Mouse (Mus musculus): ENCODE measurements around the gene Enc1. TPM values are rescaled to one million over a fixed set of nuclear protein-coding genes. Genes with fewer than 3 reads are reported as not detected.

Gene Enc1
- polyA plus RNA-seq, 1 experiment from 2014 or later = 5.1 TPM

GRCm38 (mm10) chr13:97201076-97201475 lies 39.8 kb upstream of the Enc1 start:
- H3K9ac ChIP-seq (ENCODE audit: low read length) = no peak overlapping the region
- H3K36me3 ChIP-seq (ENCODE audit: control insufficient read depth, insufficient read depth, low read length) = no peaks in the 10 kb centered on the region
- H3K9me3 ChIP-seq (ENCODE audit: control insufficient read depth, low read length) = no peaks in the 10 kb centered on the region
- no peak overlapping the region for H3K4me3 ChIP-seq (ENCODE audit: control insufficient read depth in 1 of 2, insufficient read depth in 1 of 2, low read depth in 1 of 2, low read length in 2 of 2)
- H3K4me2 ChIP-seq (ENCODE audit: low read length) = no peak overlapping the region
- no peak for ATAC-seq (ENCODE audit: insufficient number of reproducible peaks, insufficient read depth, low FRiP score, low read depth)
- no peak overlapping the region for H3K27ac ChIP-seq (replicated peaks in 1 of 2; ENCODE audit: control insufficient read depth in 1 of 2, insufficient read depth in 1 of 2, low read depth in 2 of 2, low read length in 2 of 2)
- peaks cover 5 to 11% of the 10 kb centered on the region in 2 experiments for H3K4me1 ChIP-seq (ENCODE audit: control insufficient read depth in 2 of 2, insufficient read depth in 2 of 2, low read length in 2 of 2)
- H3K27me3 ChIP-seq (ENCODE audit: control insufficient read depth, insufficient read depth, low read length) = no peaks in the 10 kb centered on the region
- 36% methylated on average over 7 of the region's 7 CpGs for WGBS

GRCm38 (mm10) chr13:97201896-97202295 lies 39.0 kb upstream of the Enc1 start:
- H3K4me1 ChIP-seq (ENCODE audit: control insufficient read depth in 2 of 2, insufficient read depth in 2 of 2, low read length in 2 of 2) = peaks cover 5 to 11% of the 10 kb centered on the region in 2 experiments
- 75% methylated on average over 4 of the region's 4 CpGs for WGBS
- no peak overlapping the region for H3K4me2 ChIP-seq (ENCODE audit: low read length)
- no peaks in the 10 kb centered on the region for H3K27me3 ChIP-seq (ENCODE audit: control insufficient read depth, insufficient read depth, low read length)
- H3K4me3 ChIP-seq (ENCODE audit: control insufficient read depth in 1 of 2, insufficient read depth in 1 of 2, low read depth in 1 of 2, low read length in 2 of 2) = no peak overlapping the region
- no peak overlapping the region for H3K9ac ChIP-seq (ENCODE audit: low read length)
- H3K36me3 ChIP-seq (ENCODE audit: control insufficient read depth, insufficient read depth, low read length) = no peaks in the 10 kb centered on the region
- no peak for ATAC-seq (ENCODE audit: insufficient number of reproducible peaks, insufficient read depth, low FRiP score, low read depth)
- H3K9me3 ChIP-seq (ENCODE audit: control insufficient read depth, low read length) = no peaks in the 10 kb centered on the region
- no peak overlapping the region for H3K27ac ChIP-seq (replicated peaks in 1 of 2; ENCODE audit: control insufficient read depth in 1 of 2, insufficient read depth in 1 of 2, low read depth in 2 of 2, low read length in 2 of 2)

- H3K27me3 ChIP-seq (ENCODE audit: control insufficient read depth, insufficient read depth, low read length) = no peaks in the 10 kb centered on the region
- no peaks in the 10 kb centered on the region for H3K9me3 ChIP-seq (ENCODE audit: control insufficient read depth, low read length)
- peak overlapping the region; percentile 32 to 42 for H3K4me3 ChIP-seq (ENCODE audit: control insufficient read depth in 1 of 2, insufficient read depth in 1 of 2, low read depth in 1 of 2, low read length in 2 of 2)
- no peaks in the 10 kb centered on the region for H3K36me3 ChIP-seq (ENCODE audit: control insufficient read depth, insufficient read depth, low read length)
- peak overlapping the region; percentile 64 for H3K9ac ChIP-seq (ENCODE audit: low read length)
- peak overlapping the region; percentile 76 for H3K4me2 ChIP-seq (ENCODE audit: low read length)
- peaks cover 3 to 6% of the 10 kb centered on the region in 2 experiments; a peak in 3 of 4 replicates for H3K4me1 ChIP-seq (ENCODE audit: control insufficient read depth in 2 of 2, insufficient read depth in 2 of 2, low read length in 2 of 2)
- 9% methylated on average over 18 of the region's 18 CpGs for WGBS
- no peak; the same call in 1 of the 2 replicates for ATAC-seq (ENCODE audit: insufficient number of reproducible peaks, insufficient read depth, low FRiP score, low read depth)
- H3K27ac ChIP-seq (replicated peaks in 1 of 2; ENCODE audit: control insufficient read depth in 1 of 2, insufficient read depth in 1 of 2, low read depth in 2 of 2, low read length in 2 of 2) = peak overlapping the region; percentile 57 to 70; a peak in 3 of 4 replicates
Observed at GRCm38 (mm10) chr13:97205052-97205701, 35.7 kb upstream of the Enc1 start.

GRCm38 (mm10) chr13:97206046-97206445 lies 34.9 kb upstream of the Enc1 start:
- Histone ChIP-seq H3K4me3 (ENCODE audit: control insufficient read depth in 1 of 2, insufficient read depth in 1 of 2, low read depth in 1 of 2, low read length in 2 of 2) (no peak overlapping the region), H3K9ac (ENCODE audit: low read length) (no peak overlapping the region), H3K4me1 (ENCODE audit: control insufficient read depth in 2 of 2, insufficient read depth in 2 of 2, low read length in 2 of 2) (peaks cover 3 to 6% of the 10 kb centered on the region in 2 experiments; a peak in 3 of 4 replicates), H3K9me3 (ENCODE audit: control insufficient read depth, low read length) (no peaks in the 10 kb centered on the region), H3K27me3 (ENCODE audit: control insufficient read depth, insufficient read depth, low read length) (no peaks in the 10 kb centered on the region), H3K4me2 (ENCODE audit: low read length) (no peak overlapping the region), H3K36me3 (ENCODE audit: control insufficient read depth, insufficient read depth, low read length) (no peaks in the 10 kb centered on the region), H3K27ac (replicated peaks in 1 of 2; ENCODE audit: control insufficient read depth in 1 of 2, insufficient read depth in 1 of 2, low read depth in 2 of 2, low read length in 2 of 2) (no peak overlapping the region)
- no peak for ATAC-seq (ENCODE audit: insufficient number of reproducible peaks, insufficient read depth, low FRiP score, low read depth)
- WGBS = 86% methylated on average over 2 of the region's 2 CpGs

- Histone ChIP-seq H3K36me3 (ENCODE audit: control insufficient read depth, insufficient read depth, low read length) (no peaks in the 10 kb centered on the region), H3K4me1 (ENCODE audit: control insufficient read depth in 2 of 2, insufficient read depth in 2 of 2, low read length in 2 of 2) (peaks cover 3 to 6% of the 10 kb centered on the region in 2 experiments; a peak in 3 of 4 replicates), H3K9ac (ENCODE audit: low read length) (no peak overlapping the region), H3K27ac (replicated peaks in 1 of 2; ENCODE audit: control insufficient read depth in 1 of 2, insufficient read depth in 1 of 2, low read depth in 2 of 2, low read length in 2 of 2) (no peak overlapping the region), H3K27me3 (ENCODE audit: control insufficient read depth, insufficient read depth, low read length) (no peaks in the 10 kb centered on the region), H3K9me3 (ENCODE audit: control insufficient read depth, low read length) (no peaks in the 10 kb centered on the region), H3K4me2 (ENCODE audit: low read length) (no peak overlapping the region), H3K4me3 (ENCODE audit: control insufficient read depth in 1 of 2, insufficient read depth in 1 of 2, low read depth in 1 of 2, low read length in 2 of 2) (no peak overlapping the region)
- no peak for ATAC-seq (ENCODE audit: insufficient number of reproducible peaks, insufficient read depth, low FRiP score, low read depth)
- 80% methylated on average over 7 of the region's 7 CpGs for WGBS
Observed at GRCm38 (mm10) chr13:97207472-97208111, 33.3 kb upstream of the Enc1 start.

- Histone ChIP-seq H3K9me3 (ENCODE audit: control insufficient read depth, low read length) (no peaks in the 10 kb centered on the region), H3K4me3 (ENCODE audit: control insufficient read depth in 1 of 2, insufficient read depth in 1 of 2, low read depth in 1 of 2, low read length in 2 of 2) (no peak overlapping the region), H3K9ac (ENCODE audit: low read length) (no peak overlapping the region), H3K36me3 (ENCODE audit: control insufficient read depth, insufficient read depth, low read length) (no peaks in the 10 kb centered on the region), H3K4me2 (ENCODE audit: low read length) (no peak overlapping the region), H3K4me1 (ENCODE audit: control insufficient read depth in 2 of 2, insufficient read depth in 2 of 2, low read length in 2 of 2) (peaks cover 3 to 6% of the 10 kb centered on the region in 2 experiments; a peak in 3 of 4 replicates), H3K27ac (replicated peaks in 1 of 2; ENCODE audit: control insufficient read depth in 1 of 2, insufficient read depth in 1 of 2, low read depth in 2 of 2, low read length in 2 of 2) (no peak overlapping the region), H3K27me3 (ENCODE audit: control insufficient read depth, insufficient read depth, low read length) (no peaks in the 10 kb centered on the region)
- 50% methylated on average over 7 of the region's 7 CpGs for WGBS
- no peak for ATAC-seq (ENCODE audit: insufficient number of reproducible peaks, insufficient read depth, low FRiP score, low read depth)
Observed at GRCm38 (mm10) chr13:97208112-97208478, 32.8 kb upstream of the Enc1 start.

- H3K4me1 ChIP-seq (ENCODE audit: control insufficient read depth in 2 of 2, insufficient read depth in 2 of 2, low read length in 2 of 2) = peaks cover 3 to 6% of the 10 kb centered on the region in 2 experiments; a peak in 3 of 4 replicates
- H3K4me2 ChIP-seq (ENCODE audit: low read length) = no peak overlapping the region
- H3K27ac ChIP-seq (replicated peaks in 1 of 2; ENCODE audit: control insufficient read depth in 1 of 2, insufficient read depth in 1 of 2, low read depth in 2 of 2, low read length in 2 of 2) = no peak overlapping the region
- no peaks in the 10 kb centered on the region for H3K36me3 ChIP-seq (ENCODE audit: control insufficient read depth, insufficient read depth, low read length)
- no peaks in the 10 kb centered on the region for H3K9me3 ChIP-seq (ENCODE audit: control insufficient read depth, low read length)
- H3K9ac ChIP-seq (ENCODE audit: low read length) = no peak overlapping the region
- no peak for ATAC-seq (ENCODE audit: insufficient number of reproducible peaks, insufficient read depth, low FRiP score, low read depth)
- 24% methylated on average over 3 of the region's 3 CpGs for WGBS
- no peak overlapping the region for H3K4me3 ChIP-seq (ENCODE audit: control insufficient read depth in 1 of 2, insufficient read depth in 1 of 2, low read depth in 1 of 2, low read length in 2 of 2)
- H3K27me3 ChIP-seq (ENCODE audit: control insufficient read depth, insufficient read depth, low read length) = no peaks in the 10 kb centered on the region
Observed at GRCm38 (mm10) chr13:97208500-97209010, 32.4 kb upstream of the Enc1 start.
